Mouse (Mus musculus) erythroid progenitor cell, adult 5-6 weeks (primary cell): ENCODE data around the gene Fkbp11. TPM values are rescaled to one million over a fixed set of nuclear protein-coding genes. Genes with fewer than 3 reads are reported as not detected.

Experiments
- ATAC-seq: replicated peaks from 2 replicates; pipeline ENCODE4 v1.8.0; 2016; ENCODE audit warnings: moderate number of reproducible peaks, mild to moderate bottlenecking, moderate TSS enrichment, inconsistent platforms; ENCODE audit not compliant: poor library complexity, low FRiP score, severe bottlenecking
- total RNA-seq, 2 experiments: library from RNA; stranded (forward) in 1 of 2; stranded (reverse) in 1 of 2; fragments of 150-400 nt in 1 of 2; fragments of 186-747, 209-891 nt in 1 of 2; gene quantifications; 2 replicates each; pipeline versions ENCODE4 v1.2.3 to v1.2.4; 2015 to 2017; ENCODE audit warnings: low replicate concordance in 2 of 2

Gene Fkbp11
- total RNA-seq, 2 experiments from 2014 or later = not detected

DNA sequence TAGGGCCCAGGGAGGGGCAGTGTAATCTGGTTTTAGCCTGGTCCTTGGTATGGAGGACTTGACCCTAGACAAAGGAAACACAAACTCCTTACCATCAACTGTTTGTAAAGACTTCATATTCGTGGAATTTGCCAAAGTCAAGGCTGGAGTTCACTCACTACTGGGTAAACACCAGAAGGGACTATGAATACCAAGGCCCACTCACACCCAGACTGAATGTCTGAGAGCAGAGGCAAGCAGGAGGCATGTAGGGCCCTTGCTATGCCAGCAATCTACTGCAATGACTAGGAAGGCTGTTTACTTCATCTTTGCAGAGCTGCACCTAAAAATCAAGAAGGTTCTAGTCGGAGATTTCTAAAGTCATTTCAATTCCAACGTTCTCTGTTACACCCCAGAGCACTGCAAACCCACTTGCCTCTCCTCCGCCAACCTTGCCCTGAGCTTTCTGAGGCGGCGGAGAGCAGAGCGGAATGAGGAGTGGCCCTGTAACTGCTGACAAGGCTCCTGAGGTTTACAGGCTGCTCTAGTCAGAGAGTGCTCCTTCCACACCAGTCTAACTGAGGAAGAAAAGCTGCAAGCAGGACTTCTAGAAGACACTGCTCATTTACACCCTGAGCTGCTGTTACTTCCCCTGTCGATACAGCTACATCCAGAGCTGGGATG lies 14.9 kb upstream of the Fkbp11 start:
- no peak for ATAC-seq

- no peak for ATAC-seq
Observed at GRCm38 (mm10) chr15:98740219-98740618, 12.2 kb upstream of the Fkbp11 start.

GRCm38 (mm10) chr15:98738796-98739195 lies 10.8 kb upstream of the Fkbp11 start:
- no peak for ATAC-seq

- no peak for ATAC-seq
Observed at GRCm38 (mm10) chr15:98737881-98738280, 9.9 kb upstream of the Fkbp11 start.

DNA sequence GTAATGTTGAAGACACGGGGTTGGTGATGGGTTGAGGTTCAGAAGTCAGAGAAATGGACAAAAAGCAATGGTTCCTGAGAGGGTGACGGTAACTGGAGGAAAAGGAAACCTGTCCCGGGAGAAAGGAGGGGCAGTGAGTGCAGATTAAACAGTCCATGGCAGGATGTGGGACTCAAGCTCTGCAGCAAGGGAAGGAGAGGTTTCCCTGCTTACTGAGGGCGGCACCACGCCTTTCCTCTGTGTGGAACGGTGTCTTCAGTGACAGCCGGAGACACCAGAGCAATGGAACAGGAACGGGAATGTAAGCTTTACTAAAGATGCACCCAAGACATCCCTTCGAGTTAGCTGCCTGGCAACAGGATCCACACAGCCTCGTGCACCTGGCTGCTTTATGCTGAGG lies 8.5 kb upstream of the Fkbp11 start:
- no peak for ATAC-seq

- no peak for ATAC-seq
Observed at GRCm38 (mm10) chr15:98733976-98734566, 6.1 kb upstream of the Fkbp11 start.

DNA sequence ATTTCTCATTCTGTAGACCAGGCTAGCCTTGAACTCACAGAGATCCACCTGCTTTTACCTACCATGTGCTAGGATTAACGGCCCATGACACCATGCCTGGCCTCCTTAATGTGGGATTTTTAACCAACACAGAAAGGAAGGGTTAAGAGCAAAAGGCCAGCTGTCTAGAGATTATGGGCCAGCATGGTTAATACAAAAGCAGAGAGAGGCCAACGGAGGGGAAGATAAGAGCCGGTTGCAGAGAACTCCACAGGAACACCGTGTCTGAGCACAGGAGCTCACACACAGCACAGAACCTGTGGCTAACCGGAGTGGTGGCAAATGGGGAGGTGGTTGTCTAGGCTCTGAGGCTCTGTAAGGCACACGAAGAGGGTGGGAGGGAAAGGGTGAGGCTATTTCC lies 5.4 kb upstream of the Fkbp11 start:
- no peak for ATAC-seq

DNA sequence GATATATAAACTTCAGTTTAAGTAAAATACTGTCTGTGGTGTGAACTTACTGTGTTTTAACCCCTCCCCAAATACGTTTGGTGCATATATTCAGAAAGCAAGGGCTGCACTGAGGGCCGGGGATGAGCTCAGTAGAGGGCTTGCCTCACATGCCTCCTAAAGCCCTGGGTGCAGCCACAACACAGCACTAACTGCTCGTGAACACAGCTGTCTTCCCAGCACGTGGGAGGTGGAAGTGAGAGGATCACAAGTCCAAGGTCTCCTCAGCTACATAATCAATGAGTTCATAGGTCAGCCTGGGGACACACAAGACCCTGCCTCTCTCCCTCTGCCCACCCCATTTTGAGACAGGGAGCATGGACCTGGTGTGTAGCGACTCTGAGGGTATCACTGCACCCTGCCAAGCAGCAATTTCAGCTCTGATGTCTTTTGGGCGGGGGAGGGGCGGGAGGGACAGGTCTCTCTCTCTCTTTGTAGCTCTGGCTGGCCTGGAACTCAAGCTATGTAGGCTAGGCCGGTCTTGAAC lies 4.1 kb upstream of the Fkbp11 start:
- ATAC-seq = no peak

DNA sequence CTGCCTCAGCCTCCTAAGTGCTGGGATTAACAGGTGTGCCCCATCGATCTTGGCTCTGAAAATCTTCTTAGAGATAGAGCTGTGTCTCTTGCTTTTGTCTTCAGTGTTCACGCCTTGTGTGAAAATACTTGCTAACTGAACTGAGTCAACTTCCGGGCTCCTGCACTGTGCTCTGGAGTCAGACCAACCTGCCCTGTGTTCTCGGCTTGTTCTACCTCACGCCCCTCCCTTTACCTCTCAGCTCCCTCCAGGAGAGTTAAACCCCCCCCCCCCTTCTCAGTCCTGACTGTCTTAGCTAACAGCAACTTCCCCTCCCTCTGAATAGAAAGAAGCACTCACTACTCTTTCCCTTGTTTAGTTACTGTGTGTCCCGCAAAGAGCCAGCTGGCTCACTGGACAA lies 2.8 kb upstream of the Fkbp11 start:
- ATAC-seq = no peak

DNA sequence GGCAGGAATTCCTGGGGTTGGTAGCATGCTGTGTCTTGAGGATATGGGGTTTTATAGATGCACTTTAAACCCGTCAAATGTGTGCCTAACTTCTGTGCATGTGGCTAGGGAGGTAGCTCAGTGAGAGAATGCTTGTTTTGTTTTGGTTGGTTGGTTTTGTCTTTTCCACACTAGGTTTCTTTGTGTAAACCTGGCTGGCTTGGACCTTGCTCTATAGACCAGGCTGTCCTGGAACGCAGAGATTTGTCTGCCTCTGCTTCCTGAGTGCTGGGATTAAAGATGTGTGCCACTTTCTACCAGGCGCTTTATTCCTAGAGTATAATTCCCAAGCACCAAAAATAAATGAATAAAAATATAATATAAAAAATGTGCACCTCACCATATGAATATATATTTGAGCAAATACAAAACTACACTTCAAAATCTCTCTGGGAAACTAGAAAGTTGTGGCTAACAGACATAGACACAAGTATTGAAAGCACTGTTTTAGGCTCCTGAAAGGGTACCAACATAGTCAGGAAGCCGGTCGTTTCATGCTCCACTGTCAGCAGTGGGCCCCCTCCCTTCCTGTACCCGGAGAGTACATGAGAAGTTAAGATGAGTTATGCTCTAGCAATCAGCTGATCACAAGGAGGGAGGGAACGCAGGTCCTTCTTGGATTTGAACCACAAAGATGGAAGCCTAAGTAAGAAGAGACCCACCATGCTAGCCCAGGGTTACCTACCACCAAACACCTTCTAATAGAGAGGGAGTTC lies 2.0 kb upstream of the Fkbp11 start:
- ATAC-seq = no peak

- no peak for ATAC-seq
Observed at GRCm38 (mm10) chr15:98728366-98728765, 368 bp upstream of the Fkbp11 start.

DNA sequence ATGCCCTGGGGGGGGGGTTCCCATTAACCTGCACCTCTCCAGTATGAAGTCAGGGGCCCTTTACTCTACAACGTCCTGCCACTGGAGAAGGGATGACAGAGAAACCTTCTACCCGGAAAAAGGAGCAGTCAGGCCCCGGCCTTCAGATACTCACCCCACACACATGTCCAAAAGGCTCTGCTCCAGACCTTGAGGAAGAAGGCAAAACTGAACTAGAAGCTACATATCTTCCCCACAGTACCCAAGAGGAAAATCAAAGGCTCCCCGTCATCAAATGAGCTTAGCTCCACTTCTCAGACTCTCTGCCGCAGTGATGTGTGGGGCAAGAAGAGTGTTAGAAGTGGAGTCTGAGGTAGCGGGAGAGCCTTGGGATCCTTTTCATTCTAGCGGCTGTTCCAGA lies 1.3 kb downstream of the Fkbp11 start:
- no peak for ATAC-seq

DNA sequence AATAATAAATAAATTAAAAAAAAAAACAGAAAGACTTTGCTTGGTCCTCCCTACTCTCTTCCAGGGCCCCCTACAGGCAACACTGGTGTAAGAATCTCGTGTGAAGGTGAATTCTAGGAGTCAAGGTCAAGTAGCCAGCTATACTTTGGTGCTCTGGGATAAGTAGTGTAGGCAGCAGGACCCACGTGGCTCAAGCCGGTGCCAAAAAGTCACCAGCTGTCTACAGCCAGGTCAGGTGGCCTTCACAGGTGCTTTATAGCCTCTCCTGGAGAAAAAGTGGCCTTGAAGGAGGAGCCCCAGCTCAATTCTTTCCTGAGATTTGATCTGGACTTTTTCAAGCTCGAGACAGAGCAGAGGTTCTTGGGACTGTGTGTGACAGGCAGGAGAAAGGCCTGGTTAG lies 1.9 kb downstream of the Fkbp11 start:
- no peak for ATAC-seq

DNA sequence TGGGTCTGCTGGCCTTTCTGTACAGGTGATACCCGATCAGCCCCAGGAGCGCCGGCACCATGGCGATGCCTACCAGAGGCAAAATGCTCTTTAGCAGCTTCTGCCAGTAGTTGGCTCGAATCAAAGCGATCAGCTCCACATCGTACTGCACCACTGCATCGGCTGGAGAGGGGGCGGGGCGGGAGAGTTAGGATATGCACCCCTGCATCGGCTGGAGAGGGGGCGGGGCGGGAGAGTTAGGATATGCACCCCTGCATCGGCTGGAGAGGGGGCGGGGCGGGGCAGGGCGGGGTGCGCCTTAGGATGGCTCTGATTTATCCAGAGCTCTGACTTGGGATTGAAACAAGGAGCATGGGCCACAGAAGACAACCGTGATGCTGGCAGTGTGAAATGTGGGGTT lies 3.6 kb downstream of the Fkbp11 start:
- no peak for ATAC-seq

DNA sequence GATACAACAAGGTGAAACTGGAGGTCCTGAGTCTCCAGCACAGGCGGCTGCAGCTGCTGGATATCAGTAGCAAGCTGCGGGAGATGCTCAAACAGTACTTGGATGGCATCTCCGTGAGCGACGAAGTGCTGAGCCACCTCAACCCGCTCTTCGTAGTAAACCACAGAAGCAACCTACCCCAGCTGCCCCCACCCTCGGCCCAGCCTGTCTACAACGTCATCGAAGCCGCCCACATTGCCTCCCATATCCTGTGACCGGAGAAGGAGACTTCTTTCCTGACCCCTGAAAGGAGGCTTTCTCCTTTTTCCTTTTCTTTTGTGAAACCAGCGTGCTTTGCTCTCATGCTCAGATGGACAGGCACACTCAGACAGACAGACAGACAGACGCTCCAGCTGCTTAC lies 5.1 kb downstream of the Fkbp11 start:
- no peak for ATAC-seq

GRCm38 (mm10) chr15:98722191-98722590 lies 5.8 kb downstream of the Fkbp11 start:
- no peak for ATAC-seq

DNA sequence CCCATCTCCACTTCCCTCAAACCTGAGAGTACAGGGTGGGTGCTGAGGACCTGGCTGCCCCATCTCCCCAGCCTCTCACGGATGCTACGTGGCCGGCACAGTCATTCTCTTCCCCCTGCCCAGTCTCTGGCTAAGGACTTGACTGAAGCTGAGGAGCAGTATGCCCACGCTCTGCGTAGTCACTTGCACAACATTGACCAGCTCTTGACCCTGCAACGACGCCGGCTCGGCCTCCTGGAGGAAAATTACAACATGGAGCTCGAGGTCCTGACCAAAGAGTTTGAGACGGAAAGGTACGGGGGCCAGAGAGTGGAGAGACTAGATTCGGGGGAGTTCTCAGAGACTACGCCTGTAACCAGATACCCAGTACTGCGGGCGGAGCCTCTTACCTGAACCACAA lies 10.7 kb downstream of the Fkbp11 start:
- ATAC-seq = no peak

DNA sequence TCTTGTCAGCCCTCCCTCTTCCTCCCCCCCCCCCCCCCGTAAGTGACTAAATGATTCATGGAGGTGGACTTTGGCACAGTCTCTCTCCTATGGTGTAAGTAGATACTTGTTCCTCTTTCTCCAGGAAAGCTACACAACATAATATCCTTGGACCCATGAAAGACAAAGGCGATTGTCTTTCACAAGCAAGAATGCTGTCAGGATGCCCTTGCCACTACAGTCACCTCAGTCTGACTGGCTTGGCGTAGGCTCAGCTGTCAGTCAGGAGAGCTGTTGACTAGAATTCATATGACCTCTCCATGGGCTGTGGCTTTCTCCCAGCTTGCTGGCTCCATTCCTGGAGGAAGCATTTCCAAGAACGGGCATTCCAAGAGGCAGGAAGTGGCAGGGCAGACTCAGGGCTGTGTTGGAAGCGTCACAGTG lies 13.8 kb downstream of the Fkbp11 start:
- ATAC-seq = no peak

GRCm38 (mm10) chr15:98710442-98710841 lies 17.6 kb downstream of the Fkbp11 start:
- ATAC-seq = peak; percentile 59; the same call in 1 of the 2 replicates

DNA sequence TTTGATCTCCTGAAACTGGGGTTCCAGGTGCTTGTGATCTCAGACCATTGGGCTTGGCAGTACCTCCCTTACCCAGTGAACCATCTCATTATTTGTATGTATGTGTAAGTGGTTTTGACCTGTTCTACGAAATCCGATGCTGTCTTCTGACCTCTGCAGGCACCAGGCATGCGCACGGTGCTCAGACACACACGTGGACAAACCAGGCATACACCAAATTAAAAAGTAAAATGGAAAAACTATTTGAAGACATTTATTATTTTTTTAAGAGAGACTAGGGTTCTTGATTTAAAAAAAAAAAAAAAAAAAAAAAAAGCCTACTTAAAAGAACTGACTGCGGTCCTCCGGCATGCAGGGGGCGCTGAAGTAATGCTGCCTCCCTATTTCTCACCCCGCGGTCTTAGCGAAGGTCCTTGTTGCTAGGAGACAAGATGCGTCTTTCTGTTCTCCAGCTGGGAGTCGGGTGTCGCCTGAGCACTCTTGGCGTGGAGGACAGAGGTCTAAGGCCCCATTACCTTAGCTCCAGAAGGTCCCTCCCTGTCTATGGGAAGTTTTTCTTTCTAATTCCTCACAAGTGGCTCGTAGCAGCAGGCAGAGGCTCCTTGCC lies 20.1 kb downstream of the Fkbp11 start, which contains the start of gene Ccdc65:
Gene Ccdc65 (plus strand): TSS at position 442 of the 607 bp plus-strand sequence.
- ATAC-seq = no peak; the same call in 1 of the 2 replicates
